Comparison of ENCODE assay signal across 8 mouse cellular contexts in the genomic region with DNA sequence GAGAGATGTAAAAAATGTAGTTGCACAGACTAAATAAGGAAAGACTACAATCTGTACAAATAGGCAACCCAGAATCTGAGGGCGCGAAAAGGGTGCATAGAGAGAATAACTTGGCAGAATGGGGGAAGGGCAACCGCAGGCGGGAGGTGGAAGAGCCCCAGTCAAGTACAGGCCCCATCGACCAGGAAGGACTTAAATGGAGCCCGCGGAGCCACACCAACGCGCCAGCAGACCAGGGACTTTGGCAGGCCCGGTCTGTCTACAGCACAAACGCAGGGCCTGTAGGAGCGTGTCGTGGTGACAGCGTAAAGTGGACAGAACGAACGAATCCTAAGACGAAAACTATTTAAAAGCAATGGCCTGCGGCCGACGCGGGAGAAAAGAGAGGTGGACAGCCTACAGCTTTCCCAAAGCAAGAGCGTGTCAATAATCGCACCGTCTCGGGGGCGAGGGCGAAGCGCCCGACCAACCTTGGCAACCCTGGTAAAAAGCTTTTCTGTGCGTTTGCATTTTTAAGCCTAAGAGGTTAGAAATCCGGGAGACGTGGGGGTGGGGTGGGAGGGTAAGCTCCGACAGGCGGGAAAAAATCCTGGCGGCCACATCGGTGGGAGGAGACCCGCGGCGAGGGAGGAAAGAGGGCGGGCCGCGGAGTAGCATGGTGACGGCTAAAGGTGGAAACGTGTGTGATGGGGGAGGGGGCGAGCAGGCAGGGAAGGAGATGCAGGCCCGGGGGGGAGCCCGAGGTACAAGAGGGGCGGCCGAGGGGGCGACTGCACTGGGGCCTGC. TPM values are rescaled to one million over a fixed set of nuclear protein-coding genes. Genes with fewer than 3 reads are reported as not detected.
A peak's percentile ranks its signal among the peaks of the same experiment; 100 is the strongest.
DNase-seq lines count a peak whose midpoint lies in the region; ATAC-seq lines count a peak whose summit lies in the region.

No protein-coding gene starts in this region.

- H3K36me3 ChIP-seq in hindbrain, embryonic 15.5 days: no peaks in the 10 kb centered on the region

- peaks cover 46% of the 10 kb centered on the region for H3K4me1 ChIP-seq in hindbrain, embryonic 15.5 days (replicated peaks)

- ATAC-seq in hindbrain, embryonic 15.5 days (ENCODE audit: low FRiP score, low read depth): peak; percentile 54; the same call in 1 of the 2 replicates
- peak; percentile 34 for ATAC-seq in megakaryocyte, adult 5-6 weeks (ENCODE audit: poor library complexity, severe bottlenecking)

- H3K27me3 ChIP-seq in hindbrain, embryonic 15.5 days: no peaks in the 10 kb centered on the region

- DNase-seq in T-cell, adult 2 months (ENCODE audit: low spot score): peak; percentile 57
- DNase-seq in cerebellum, postnatal 36 days: peak; percentile 60 to 68
- DNase-seq in frontal cortex, postnatal 36 days (ENCODE audit: low spot score in 2 of 2): peak; percentile 46 to 51
- DNase-seq in left cerebral cortex, adult 8-10 months (ENCODE audit: low spot score in 2 of 2): peak; percentile 19 to 64
- peak; percentile 78 for DNase-seq in right cerebral cortex, postnatal 14 days
- DNase-seq in urinary bladder, postnatal 36 days (ENCODE audit: low spot score in 2 of 2): peak; percentile 68 to 83

- peak overlapping the region; percentile 92 for H3K9ac ChIP-seq in hindbrain, embryonic 15.5 days

- peak overlapping the region; percentile 91 for H3K4me3 ChIP-seq in hindbrain, embryonic 15.5 days

- peak overlapping the region; percentile 80 for H3K4me2 ChIP-seq in hindbrain, embryonic 15.5 days

- no peaks in the 10 kb centered on the region for H3K9me3 ChIP-seq in hindbrain, embryonic 15.5 days

- H3K27ac ChIP-seq in hindbrain, embryonic 15.5 days (replicated peaks): peak overlapping the region; percentile 97

- WGBS in hindbrain, embryonic 15.5 days: under 1% methylated on average over 48 of the region's 50 CpGs

RNA-seq across cellular contexts. Expression of a gene that starts 1.0 kb away (rescaled TPM):
- 161 and 172 TPM in 2 replicates for polyA plus RNA-seq in hindbrain, embryonic 15.5 days (2015; fragmentation: Nextera tagmentation; extraction: Ambion mirVana)
- total RNA-seq in left cerebral cortex, adult 8-10 months (2022): 100 to 1,000 TPM; 182 to 239 (median 222) TPM
- 268 and 281 TPM in 2 replicates for total RNA-seq in megakaryocyte, adult 5-6 weeks (2015)
- 99.0 and 176 TPM in 2 replicates for total RNA-seq in megakaryocyte, adult 5-6 weeks (2017)

RNA-seq across cellular contexts. Expression of a gene that starts 1.2 kb away (rescaled TPM):
- polyA plus RNA-seq in hindbrain, embryonic 15.5 days (2015; fragmentation: Nextera tagmentation; extraction: Ambion mirVana): 2.5 and 3.8 TPM in 2 replicates
- 1 to 10 TPM; 1.1 to 3.3 (median 1.6) TPM for total RNA-seq in left cerebral cortex, adult 8-10 months (2022)
- total RNA-seq in megakaryocyte, adult 5-6 weeks (2015): 0.51 and 2.3 TPM in 2 replicates
- total RNA-seq in megakaryocyte, adult 5-6 weeks (2017): 0.44 and 1.7 TPM in 2 replicates

Comparison
In these comparisons a context has a peak if more than half of its experiments do, and no peak if none do; other contexts are left out.
1. Peak in every context shown above with its lines: DNase-seq, ATAC-seq, H3K4me3 ChIP-seq and H3K27ac ChIP-seq.